Mouse (Mus musculus) midbrain, postnatal 0 days (tissue): ENCODE measurements around the gene Tjp3. TPM values are rescaled to one million over a fixed set of nuclear protein-coding genes. Genes with fewer than 3 reads are reported as not detected.

Experiments
- ATAC-seq: fragments of 200-750 bp; cut with Nextera tagmentation; 2 replicates; pipeline ENCODE4 v1.8.0; 2017; ENCODE audit warnings: moderate number of reproducible peaks, mild to moderate bottlenecking, moderate TSS enrichment, moderate library complexity; ENCODE audit not compliant: low FRiP score
- DNase-seq: peaks from one replicate; pipeline ENCODE4 v3.0.0-alpha.2; 2015; ENCODE audit warnings: low spot score
- H3K27ac ChIP-seq: fragments of 300-500 bp; sonication (generic); 2 replicates; pipeline ENCODE4 v1.5.1; 2014; ENCODE audit warnings: low read depth, mild to moderate bottlenecking, low read length, mixed read lengths
- H3K27me3 ChIP-seq: fragments of 300-500 bp; sonication (generic); 2 replicates; pipeline ENCODE4 v1.6.1; 2014; ENCODE audit warnings: low read length, control low read depth, mixed read lengths; ENCODE audit not compliant: insufficient read depth
- H3K36me3 ChIP-seq: fragments of 300-500 bp; sonication (generic); 2 replicates; pipeline ENCODE4 v1.6.1; 2014; ENCODE audit warnings: low read length, control low read depth, mixed read lengths; ENCODE audit not compliant: insufficient read depth
- H3K4me1 ChIP-seq: fragments of 300-500 bp; sonication (generic); 2 replicates; pipeline ENCODE4 v1.6.1; 2014; ENCODE audit warnings: mild to moderate bottlenecking, control low read depth, antibody characterized with exemption, low read length, mixed read lengths; ENCODE audit not compliant: insufficient read depth
- H3K4me2 ChIP-seq: fragments of 300-500 bp; sonication (generic); 2 replicates; pipeline ENCODE4 v1.6.1; 2014; ENCODE audit warnings: low read depth, mild to moderate bottlenecking, low read length, mixed read lengths; ENCODE audit not compliant: poor library complexity, severe bottlenecking
- H3K4me3 ChIP-seq: fragments of 300-500 bp; sonication (generic); 2 replicates; pipeline ENCODE4 v1.5.1; 2014; ENCODE audit warnings: low read depth, mild to moderate bottlenecking, low read length, moderate library complexity
- H3K9ac ChIP-seq: fragments of 300-500 bp; sonication (generic); replicated peaks from 2 replicates; pipeline ENCODE4 v1.6.1; 2014; ENCODE audit warnings: mild to moderate bottlenecking, low read length, moderate library complexity, mixed read lengths; ENCODE audit not compliant: poor library complexity, severe bottlenecking
- H3K9me3 ChIP-seq: fragments of 300-500 bp; sonication (generic); 2 replicates; pipeline ENCODE4 v1.6.1; 2016; ENCODE audit warnings: low read length, control low read depth
- CTCF ChIP-seq: IDR thresholded peaks from 2 replicates; pipeline ENCODE4 v1.5.1; 2016; ENCODE audit warnings: antibody characterized with exemption, mild to moderate bottlenecking
- WGBS: fragments of 180-500 bp; shearing (Covaris S2); extraction: QIAGEN DNeasy Blood & Tissue Kit; methylation state at CpG from one replicate; pipeline ENCODE4 v1.1.7; 2014; 5-methylcytosine and 5-hydroxymethylcytosine counted together
- polyA plus RNA-seq: library from polyadenylated mRNA; unstranded; fragments of >200 nt; fragmentation: Nextera tagmentation; extraction: Ambion mirVana; gene quantifications from 2 replicates; pipeline ENCODE4 v1.2.1, GENCODE M21; 2015
- total RNA-seq: library from RNA; depleted of rRNA; stranded (reverse); fragments of >200 nt; gene quantifications from 2 replicates; pipeline ENCODE4 v1.2.3, GENCODE M21; 2014

Gene Tjp3
- total and polyA plus RNA-seq, 2 experiments from 2014 or later: 6.3 to 9.2 TPM

GRCm38 (mm10) chr10:81261025-81261424 is 30.4 kb downstream of the Tjp3 start:
- Histone ChIP-seq H3K36me3 (peaks cover 29% of the 10 kb centered on the region), H3K9ac (no peak overlapping the region), H3K9me3 (no peaks in the 10 kb centered on the region), H3K27ac (no peak overlapping the region), H3K4me3 (no peak overlapping the region), H3K4me2 (no peak overlapping the region), H3K27me3 (peaks cover 15% of the 10 kb centered on the region; the same call in 1 of the 2 replicates), H3K4me1 (peaks cover 20% of the 10 kb centered on the region)
- ATAC-seq (no peak), DNase-seq (no peak)
- no peak for TF ChIP-seq CTCF
- WGBS: 85% methylated on average over 4 of the region's 4 CpGs

GRCm38 (mm10) chr10:81259225-81259884 is 32.0 kb downstream of the Tjp3 start:
- H3K27me3 ChIP-seq: peaks cover 15% of the 10 kb centered on the region; the same call in 1 of the 2 replicates
- TF ChIP-seq CTCF: no peak
- H3K4me2 ChIP-seq: 0 out of 2 replicates have a peak overlapping the region, but pooled peaks have one; percentile 15
- peaks cover 15% of the 10 kb centered on the region for H3K4me1 ChIP-seq
- 40% methylated on average over 21 of the region's 21 CpGs for WGBS
- H3K27ac ChIP-seq: no peak overlapping the region
- no peak for ATAC-seq
- H3K9ac ChIP-seq: no peak overlapping the region
- DNase-seq: peak; percentile 43
- no peaks in the 10 kb centered on the region for H3K9me3 ChIP-seq
- peaks cover 25% of the 10 kb centered on the region for H3K36me3 ChIP-seq
- H3K4me3 ChIP-seq: no peak overlapping the region

- Histone ChIP-seq H3K4me3 (peak overlapping the region; percentile 61), H3K4me1 (peaks cover 20% of the 10 kb centered on the region), H3K4me2 (peak overlapping the region; percentile 88), H3K36me3 (0 out of 2 replicates have a peak, but pooled peaks cover 11% of the 10 kb centered on the region), H3K9ac (peak overlapping the region; percentile 76), H3K27ac (no peak overlapping the region), H3K9me3 (no peaks in the 10 kb centered on the region), H3K27me3 (peaks cover 15% of the 10 kb centered on the region; the same call in 1 of the 2 replicates)
- no peak for TF ChIP-seq CTCF
- 3% methylated on average over 61 of the region's 62 CpGs for WGBS
- peak; percentile 40 for DNase-seq
- ATAC-seq: no peak
These were observed 34.0 kb downstream of the Tjp3 start for GRCm38 (mm10) chr10:81257158-81258039.

DNA sequence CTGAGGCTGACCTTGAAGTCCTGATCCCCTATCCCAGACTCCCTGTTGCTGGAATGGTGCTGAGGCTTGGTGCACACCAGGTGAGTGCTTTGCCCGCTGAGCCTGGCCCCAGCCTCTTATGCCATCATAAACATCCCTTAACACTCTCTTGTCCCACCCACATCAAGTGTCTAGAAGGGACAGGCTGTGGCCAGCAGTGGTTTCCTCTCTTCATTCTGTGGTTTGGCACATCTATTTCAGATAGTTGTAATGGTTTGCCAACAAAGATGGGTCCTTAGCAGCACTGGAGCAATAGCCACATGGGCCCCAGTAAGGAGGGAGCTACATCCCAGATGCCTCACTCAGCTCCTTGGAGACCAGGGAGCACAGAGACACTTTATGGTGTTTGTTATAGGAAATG is 36.5 kb downstream of the Tjp3 start:
- Histone ChIP-seq H3K4me1 (peaks cover 20% of the 10 kb centered on the region), H3K36me3 (peaks cover 10% of the 10 kb centered on the region), H3K4me3 (no peak overlapping the region), H3K9ac (no peak overlapping the region), H3K27me3 (peaks cover 15% of the 10 kb centered on the region; the same call in 1 of the 2 replicates), H3K9me3 (no peaks in the 10 kb centered on the region), H3K4me2 (no peak overlapping the region), H3K27ac (no peak overlapping the region)
- 70% methylated on average over 1 of the region's 1 CpGs for WGBS
- ATAC-seq (no peak), DNase-seq (no peak)
- TF ChIP-seq CTCF: no peak

GRCm38 (mm10) chr10:81252424-81253419 is 38.7 kb downstream of the Tjp3 start, which contains the start of gene Matk:
Gene Matk (plus strand): TSS chr10:81252935.
- H3K4me3 ChIP-seq: peak within 1 kb of the TSS; percentile 36
- peak within 1 kb of the TSS; percentile 46 for H3K9ac ChIP-seq
- H3K27me3 ChIP-seq: peaks cover under 1% of the 10 kb centered on the region; the same call in 1 of the 2 replicates
- DNase-seq (peak; percentile 86), ATAC-seq (peak; percentile 76)
- peaks cover 7% of the 10 kb centered on the region for H3K4me1 ChIP-seq
- peak; percentile 58 for TF ChIP-seq CTCF
- H3K9me3 ChIP-seq: no peaks in the 10 kb centered on the region
- 5% methylated on average over 39 of the region's 44 CpGs for WGBS
- peaks cover 15% of the 10 kb centered on the region for H3K36me3 ChIP-seq
- H3K4me2 ChIP-seq: peak within 1 kb of the TSS; percentile 68
- H3K27ac ChIP-seq: peak within 1 kb of the TSS; percentile 69
